Mouse (Mus musculus) G1E (cell line): ENCODE measurements around the gene Card14. TPM values are rescaled to one million over a fixed set of nuclear protein-coding genes. Genes with fewer than 3 reads are reported as not detected.
"Not testable (repeated sequence)": the region's sequence is repeated elsewhere in the genome, so short reads cannot be mapped to it uniquely, and the experiment has no call there.

Experiments used
- ATAC-seq: 2 replicates; pipeline ENCODE4 v1.8.0; 2016; ENCODE audit warnings: mild to moderate bottlenecking; ENCODE audit not compliant: insufficient number of reproducible peaks, poor library complexity, low FRiP score, severe bottlenecking; ENCODE audit errors: extremely low read depth
- DNase-seq: peaks from one replicate; pipeline ENCODE4 v3.0.0; 2012; ENCODE audit warnings: low spot score
- H3K27me3 ChIP-seq: 2 replicates; pipeline ENCODE4 v1.6.1; 2012; ENCODE audit warnings: mild to moderate bottlenecking, low read length, inconsistent platforms; ENCODE audit not compliant: insufficient read depth
- H3K36me3 ChIP-seq: replicated peaks from 2 replicates; pipeline ENCODE3; 2012; ENCODE audit warnings: mild to moderate bottlenecking, inconsistent platforms
- H3K4me1 ChIP-seq: 2 replicates; pipeline ENCODE4 v1.6.1; 2012; ENCODE audit warnings: low read depth, low read length, inconsistent platforms, mixed read lengths; ENCODE audit not compliant: insufficient read depth
- H3K4me3 ChIP-seq: 2 replicates; pipeline ENCODE4 v1.5.1; 2012; ENCODE audit warnings: low read depth, mild to moderate bottlenecking, inconsistent platforms, low read length, moderate library complexity, mixed read lengths
- H3K9me3 ChIP-seq: replicated peaks from 2 replicates; pipeline ENCODE4 v1.6.1; 2012; ENCODE audit warnings: inconsistent platforms
- CTCF ChIP-seq: IDR thresholded peaks from 2 replicates; pipeline ENCODE4 v1.5.1; 2012; ENCODE audit warnings: low read depth, low read length, inconsistent platforms, mixed read lengths
- GATA1 ChIP-seq: IDR thresholded peaks from 2 replicates; pipeline ENCODE4 v1.6.1; 2012; ENCODE audit warnings: borderline replicate concordance, low read length, inconsistent platforms, mixed read lengths
- GATA2 ChIP-seq: IDR thresholded peaks from 2 replicates; pipeline ENCODE4 v1.6.1; 2012; ENCODE audit warnings: low read depth, low read length, inconsistent platforms, borderline replicate concordance
- POLR2AphosphoS5 ChIP-seq: IDR thresholded peaks from 2 replicates; pipeline ENCODE4 v1.6.1; 2012; ENCODE audit warnings: low read depth, low read length, inconsistent platforms; ENCODE audit not compliant: insufficient replicate concordance
- TAL1 ChIP-seq: conservative IDR thresholded peaks from 2 replicates; pipeline ENCODE4 v1.6.1; 2012; ENCODE audit warnings: low read depth, low read length, inconsistent platforms, mixed read lengths
- polyA plus RNA-seq: library from polyadenylated mRNA; stranded (reverse); fragments of >175 nt; gene quantifications from 2 replicates; pipeline ENCODE4 v1.2.3, GENCODE M21; 2012
- total RNA-seq, 2 experiments: library from RNA; stranded (forward) in 1 of 2; stranded (reverse) in 1 of 2; fragments of 200-1000 nt in 1 of 2; fragments of >200 nt in 1 of 2; fragmentation: Nextera tagmentation in 1 of 2; gene quantifications; 2 replicates each; pipeline ENCODE4 v1.2.3; 2014 to 2017

Gene Card14
- total and polyA plus RNA-seq, 3 experiments: 0.11 TPM; not detected in 2

DNA sequence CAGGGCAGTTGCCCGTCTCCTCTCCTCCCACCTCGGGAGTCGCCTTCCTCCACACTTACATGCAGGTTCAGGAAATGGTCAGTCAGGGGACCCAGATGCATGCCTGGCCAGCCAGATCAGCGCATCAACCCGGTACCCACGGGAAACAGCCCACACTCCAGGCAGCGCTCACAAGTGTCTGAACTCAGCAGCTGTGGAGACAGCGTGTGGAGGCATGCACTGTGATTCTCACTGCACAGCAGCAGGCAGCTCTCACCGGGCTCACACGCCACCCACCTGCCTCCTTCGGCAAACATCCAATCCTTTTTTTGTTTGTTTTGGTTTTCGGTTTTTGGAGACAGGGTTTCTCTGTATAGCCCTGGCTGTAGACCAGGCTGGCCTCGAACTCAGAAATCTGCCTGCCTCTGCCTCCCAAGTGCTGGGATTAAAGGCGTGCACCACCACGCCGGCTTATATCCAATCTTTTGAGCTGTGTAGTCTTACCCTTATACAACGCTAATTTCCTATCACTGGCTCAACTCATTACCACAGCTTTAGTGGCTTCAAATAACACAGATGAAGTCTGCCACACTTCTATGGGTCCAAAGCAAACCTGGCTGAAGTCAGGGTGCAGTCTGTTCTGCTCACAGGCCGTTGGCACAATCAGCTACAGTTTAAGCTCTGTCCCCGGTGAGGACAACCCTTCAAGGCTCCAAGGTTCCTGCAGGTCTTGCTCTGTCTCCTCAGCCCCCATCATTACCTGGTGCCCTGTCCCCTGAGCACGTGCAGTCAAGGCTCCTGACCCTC is 20.2 kb upstream of the Card14 start:
- no peak overlapping the region for H3K4me3 ChIP-seq
- H3K9me3 ChIP-seq: no peaks in the 10 kb centered on the region
- H3K4me1 ChIP-seq: peaks cover 7% of the 10 kb centered on the region
- DNase-seq (no peak), ATAC-seq (no peak)
- no peaks in the 10 kb centered on the region for H3K27me3 ChIP-seq
- peaks cover 95% of the 10 kb centered on the region for H3K36me3 ChIP-seq
- TF ChIP-seq GATA1 (no peak), TAL1 (no peak), GATA2 (no peak), POLR2AphosphoS5 (no peak), CTCF (no peak)

DNA sequence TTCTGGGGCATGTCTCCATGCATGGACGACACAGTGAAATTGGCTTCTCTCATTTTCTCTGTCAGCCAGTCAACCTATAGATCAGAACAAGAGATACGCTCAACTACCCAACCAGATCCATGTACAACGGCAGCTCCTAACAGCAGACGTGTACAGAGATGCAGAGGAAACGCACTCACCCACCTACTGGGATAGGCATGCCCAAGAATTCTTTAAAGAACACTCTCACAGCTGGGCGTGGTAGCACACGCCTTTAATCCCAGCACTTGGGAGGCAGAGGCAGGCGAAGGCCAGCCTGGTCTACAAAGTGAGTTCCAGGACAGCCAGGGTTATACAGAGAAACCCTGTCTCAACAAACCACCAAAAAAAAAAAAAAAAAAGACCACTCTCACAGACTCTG is 14.7 kb upstream of the Card14 start:
- DNase-seq, H3K27me3 ChIP-seq, H3K9me3 ChIP-seq, H3K4me3 ChIP-seq, ATAC-seq: not testable (repeated sequence)
- Histone ChIP-seq H3K36me3 (peaks cover 98% of the 10 kb centered on the region), H3K4me1 (peaks cover 16% of the 10 kb centered on the region)

DNA sequence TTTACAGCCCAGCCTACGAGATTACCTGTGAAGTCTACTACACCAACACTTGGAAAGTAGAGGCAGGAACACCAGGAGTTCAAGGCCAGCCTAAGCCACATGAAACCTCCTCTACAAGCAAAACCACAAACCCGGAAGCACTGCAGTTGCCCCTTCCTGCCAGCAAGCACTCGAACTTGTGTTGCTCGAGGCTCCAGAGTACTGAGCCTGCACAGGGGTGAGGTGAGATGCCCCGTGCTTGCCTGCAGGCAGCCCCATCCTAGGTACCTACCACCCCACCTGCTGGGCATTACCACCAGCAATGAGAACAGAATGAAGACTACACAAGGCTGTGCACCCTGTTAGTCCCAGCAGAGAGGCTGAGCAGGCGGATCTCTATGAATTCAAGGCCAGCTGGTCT is 9.6 kb upstream of the Card14 start:
- ATAC-seq (no peak; the same call in 1 of the 2 replicates), DNase-seq (peak; percentile 44)
- H3K4me1 ChIP-seq: peaks cover 34% of the 10 kb centered on the region
- TF ChIP-seq POLR2AphosphoS5 (no peak), CTCF (no peak), GATA2 (no peak), TAL1 (no peak), GATA1 (no peak)
- peaks cover 15% of the 10 kb centered on the region for H3K27me3 ChIP-seq
- H3K9me3 ChIP-seq: no peaks in the 10 kb centered on the region
- H3K4me3 ChIP-seq: peak overlapping the region; percentile 92; the same call in 1 of the 2 replicates
- peaks cover 58% of the 10 kb centered on the region for H3K36me3 ChIP-seq

DNA sequence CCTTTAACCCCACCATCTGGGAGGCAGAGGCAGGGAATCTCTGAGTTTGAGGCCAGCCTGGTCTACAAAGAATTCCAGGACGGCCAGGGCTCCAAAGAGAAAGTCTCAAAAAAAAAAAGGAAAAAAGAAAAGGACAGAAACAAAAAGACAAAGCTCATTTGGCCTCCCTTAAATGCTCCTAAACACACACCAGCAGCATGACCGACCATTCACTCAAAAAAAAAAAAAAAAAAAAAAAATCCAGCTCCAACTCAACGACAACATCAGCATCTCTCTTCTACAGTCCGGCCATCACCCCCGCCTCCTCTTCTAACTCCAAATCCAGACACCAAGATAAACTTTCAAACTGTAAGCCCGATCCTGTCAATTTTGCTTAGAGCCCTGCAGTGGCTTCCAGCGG is 8.7 kb upstream of the Card14 start:
- ATAC-seq (no peak), DNase-seq (no peak)
- Histone ChIP-seq H3K4me3 (peak overlapping the region; percentile 92), H3K36me3 (peaks cover 48% of the 10 kb centered on the region), H3K9me3 (no peaks in the 10 kb centered on the region), H3K27me3 (peaks cover 24% of the 10 kb centered on the region), H3K4me1 (peaks cover 30% of the 10 kb centered on the region)
- no peak for TF ChIP-seq GATA2

DNA sequence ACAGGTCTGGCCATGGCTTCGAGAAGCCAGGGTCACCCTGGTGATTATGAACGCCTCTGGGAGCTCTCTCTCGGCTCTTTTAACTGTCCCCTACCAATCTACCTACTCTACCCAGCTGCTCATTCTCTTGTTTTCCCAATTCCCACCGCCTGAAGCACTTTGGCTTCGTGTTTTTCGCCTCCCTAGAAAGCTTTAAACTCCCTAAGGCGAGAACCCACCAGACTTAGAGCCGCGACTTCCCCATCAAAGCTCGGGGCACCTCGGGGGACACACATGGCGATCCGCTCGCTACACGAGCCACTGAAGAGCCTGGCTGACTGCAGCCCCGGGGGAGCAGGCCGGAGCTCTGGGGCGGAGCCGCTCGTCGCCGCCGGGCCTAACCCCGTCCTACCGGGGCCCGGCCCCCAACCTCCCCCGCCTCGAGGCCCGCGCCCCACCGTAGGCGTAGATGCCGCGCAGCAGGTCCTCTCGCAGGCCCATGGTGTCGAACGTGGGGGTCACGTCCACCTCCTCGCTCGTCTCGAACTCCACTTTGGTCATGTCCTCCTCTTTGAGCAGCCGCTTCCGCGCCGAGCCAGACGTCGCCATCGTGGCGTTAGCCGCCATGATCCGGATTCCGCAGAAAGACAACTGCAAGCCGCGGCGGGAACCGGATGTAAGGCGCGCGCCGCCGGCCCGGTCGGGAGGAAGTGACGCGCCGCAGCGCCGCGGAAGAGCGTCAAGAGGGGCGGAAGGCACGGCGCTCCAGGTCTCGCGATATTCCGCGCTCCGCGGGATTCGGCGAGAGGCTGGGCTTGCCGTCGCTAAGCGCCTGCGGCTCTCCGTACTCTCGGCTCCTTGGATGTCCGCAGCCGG is 8.0 kb upstream of the Card14 start, which contains the start of gene Eif4a3:
Gene Eif4a3, minus strand, starts transcription at position 699 of the 855 bp plus-strand sequence.
- H3K4me3 ChIP-seq: peak within 1 kb of the TSS; percentile 92
- H3K36me3 ChIP-seq: peaks cover 41% of the 10 kb centered on the region
- ATAC-seq (peak; percentile 75), DNase-seq (peak; percentile 94)
- H3K4me1 ChIP-seq: peaks cover 30% of the 10 kb centered on the region
- H3K9me3 ChIP-seq: no peaks in the 10 kb centered on the region
- TF ChIP-seq CTCF (no peak), TAL1 (no peak), GATA1 (no peak), POLR2AphosphoS5 (no peak), GATA2 (no peak)
- peaks cover 31% of the 10 kb centered on the region for H3K27me3 ChIP-seq

DNA sequence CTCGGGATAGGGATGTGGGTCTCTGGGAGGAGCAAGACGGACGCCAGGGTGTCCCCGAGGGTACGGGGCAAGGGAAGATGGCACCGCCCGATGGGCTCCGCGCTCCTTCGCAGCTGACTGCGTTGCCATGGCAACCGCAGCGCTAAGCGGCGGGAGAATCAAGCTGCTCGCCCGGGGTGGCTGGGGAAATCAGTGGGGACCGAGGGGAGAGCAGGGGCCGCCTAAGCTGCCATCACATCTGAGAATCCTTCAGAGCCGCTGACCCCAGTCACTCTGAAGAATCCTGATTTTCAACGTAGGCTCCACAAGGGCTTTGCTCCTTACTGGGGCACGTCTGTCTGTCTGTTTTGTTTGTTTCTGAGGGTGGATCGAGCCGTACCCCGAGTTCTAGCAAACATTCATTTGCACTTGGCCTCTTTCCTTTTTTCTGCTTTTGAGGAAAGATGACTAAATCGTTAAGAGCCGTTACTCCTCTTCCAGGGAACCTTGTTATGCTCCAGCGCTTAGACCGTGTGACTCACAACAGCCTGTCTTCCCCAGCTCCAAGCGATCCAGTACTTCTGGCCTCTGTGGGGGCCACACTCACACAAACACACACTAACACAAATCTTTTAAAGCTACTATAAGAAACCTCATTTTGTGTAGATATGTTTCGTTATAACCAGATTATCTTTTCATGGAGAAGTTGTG is 7.2 kb upstream of the Card14 start:
- DNase-seq: no peak
- Histone ChIP-seq H3K9me3 (no peaks in the 10 kb centered on the region), H3K27me3 (peaks cover 38% of the 10 kb centered on the region), H3K36me3 (peaks cover 34% of the 10 kb centered on the region), H3K4me3 (peak overlapping the region; percentile 92), H3K4me1 (peaks cover 34% of the 10 kb centered on the region)
- TF ChIP-seq POLR2AphosphoS5 (no peak), GATA1 (no peak), CTCF (no peak), GATA2 (no peak), TAL1 (no peak)
- no peak for ATAC-seq
